ENCODE assay signal across 8 mouse cellular contexts in genomic region chr13:67173723-67174055, GRCm38 (mm10). TPM values are rescaled to one million over a fixed set of nuclear protein-coding genes. Genes with fewer than 3 reads are reported as not detected.
DNase-seq lines count a peak whose midpoint lies in the region; ATAC-seq and TF ChIP-seq lines count a peak whose summit lies in the region.

No protein-coding gene starts in this region.

- TF ChIP-seq EP300 in ES-Bruce4 (IDR thresholded peaks at IDR 0.05; ENCODE audit: insufficient read depth, low read depth, low read length), result no peak

- no peak overlapping the region for H3K27ac ChIP-seq in heart, embryonic 11.5 days (ENCODE audit: low read depth, low read length)
- H3K27ac ChIP-seq in ES-Bruce4 (ENCODE audit: insufficient read depth, low read length), result no peak overlapping the region
- H3K27ac ChIP-seq in forebrain, postnatal 0 days (ENCODE audit: low read depth, low read length), result no peak overlapping the region
- no peak overlapping the region for H3K27ac ChIP-seq in liver, embryonic 15.5 days (replicated peaks)

- H3K36me3 ChIP-seq in heart, embryonic 11.5 days (ENCODE audit: control insufficient read depth, insufficient read depth, low read length), result no peaks in the 10 kb centered on the region
- H3K36me3 ChIP-seq in ES-Bruce4 (ENCODE audit: control insufficient read depth, insufficient read depth, low read length, poor library complexity, severe bottlenecking), result no peaks in the 10 kb centered on the region; the same call in 1 of the 2 replicates
- H3K36me3 ChIP-seq in forebrain, postnatal 0 days (ENCODE audit: insufficient read depth), result peaks cover 5% of the 10 kb centered on the region; the same call in 1 of the 2 replicates
- 0 out of 2 replicates have a peak, but pooled peaks cover 4% of the 10 kb centered on the region for H3K36me3 ChIP-seq in liver, embryonic 15.5 days (replicated peaks)

- intact Hi-C loops in heart, postnatal 36 days (cut with DNase I), result loop anchor here (2.0 kb wide), 2 partner anchors 19 to 65 kb away; partner anchors contain the start of gene Gm28557

- ATAC-seq in heart, embryonic 11.5 days (replicated peaks; ENCODE audit: insufficient number of reproducible peaks, low FRiP score, low TSS enrichment), result no peak; the same call in 1 of the 2 replicates
- ATAC-seq in forebrain, postnatal 0 days, result no peak
- ATAC-seq in liver, embryonic 15.5 days (ENCODE audit: insufficient read depth), result no peak
- ATAC-seq in monocyte, adult 5-6 weeks (replicated peaks; ENCODE audit: insufficient number of reproducible peaks, low FRiP score, low TSS enrichment, poor library complexity, severe bottlenecking), result no peak

- TF ChIP-seq POLR2A in ES-Bruce4 (IDR thresholded peaks at IDR 0.05; ENCODE audit: insufficient read depth, low read length), result no peak

- DNase-seq in heart, postnatal 36 days, result no peak
- peak; percentile 14 for DNase-seq in forebrain, postnatal 0 days
- DNase-seq in cerebellum, postnatal 4 days (ENCODE audit: low spot score in 2 of 2), result no peak
- DNase-seq in cerebellum, adult 11-12 months, result no peak

- no peak for TF ChIP-seq CTCF in ES-Bruce4 (IDR thresholded peaks at IDR 0.05; ENCODE audit: low read depth, low read length)
- no peak for TF ChIP-seq CTCF in forebrain, postnatal 0 days (IDR thresholded peaks at IDR 0.05; ENCODE audit: low read depth)

- H3K4me3 ChIP-seq in heart, embryonic 11.5 days (ENCODE audit: low read depth, low read length), result peak overlapping the region; percentile 51
- H3K4me3 ChIP-seq in ES-Bruce4 (ENCODE audit: low read depth, low read length), result peak overlapping the region; percentile 80; the same call in 1 of the 2 replicates
- H3K4me3 ChIP-seq in forebrain, postnatal 0 days (ENCODE audit: low read depth, low read length), result peak overlapping the region; percentile 59
- peak overlapping the region; percentile 62 for H3K4me3 ChIP-seq in liver, embryonic 15.5 days (replicated peaks)

- peak overlapping the region; percentile 64 for H3K4me2 ChIP-seq in heart, embryonic 11.5 days
- H3K4me2 ChIP-seq in forebrain, postnatal 0 days (ENCODE audit: low read depth), result peak overlapping the region; percentile 59
- peak overlapping the region; percentile 65 for H3K4me2 ChIP-seq in liver, embryonic 15.5 days

- peak overlapping the region; percentile 61; the same call in 1 of the 2 replicates for H3K9ac ChIP-seq in heart, embryonic 11.5 days (ENCODE audit: low read depth, low read length)
- H3K9ac ChIP-seq in ES-Bruce4 (ENCODE audit: low read depth, poor library complexity, severe bottlenecking), result peak overlapping the region; percentile 33
- peak overlapping the region; percentile 58 for H3K9ac ChIP-seq in forebrain, postnatal 0 days
- no peak overlapping the region for H3K9ac ChIP-seq in liver, embryonic 15.5 days

- H3K4me1 ChIP-seq in heart, embryonic 11.5 days (ENCODE audit: control insufficient read depth, insufficient read depth, low read length), result no peaks in the 10 kb centered on the region
- no peaks in the 10 kb centered on the region for H3K4me1 ChIP-seq in ES-Bruce4 (ENCODE audit: control insufficient read depth, insufficient read depth, low read length)
- 0 out of 2 replicates have a peak, but pooled peaks cover 4% of the 10 kb centered on the region for H3K4me1 ChIP-seq in forebrain, postnatal 0 days (ENCODE audit: insufficient read depth)
- no peaks in the 10 kb centered on the region for H3K4me1 ChIP-seq in liver, embryonic 15.5 days (replicated peaks)

- 22% methylated on average over 5 of the region's 5 CpGs for WGBS in heart, embryonic 11.5 days (ENCODE audit: insufficient replicate concordance)
- 19% methylated on average over 5 of the region's 5 CpGs for WGBS in forebrain, postnatal 0 days
- 25% methylated on average over 5 of the region's 5 CpGs for WGBS in liver, embryonic 15.5 days (ENCODE audit: insufficient replicate concordance)

- H3K9me3 ChIP-seq in heart, embryonic 11.5 days (replicated peaks; ENCODE audit: control insufficient read depth, low read length), result no peaks in the 10 kb centered on the region
- H3K9me3 ChIP-seq in ES-Bruce4 (replicated peaks; ENCODE audit: control insufficient read depth, insufficient read depth, low read length, poor library complexity, severe bottlenecking), result no peaks in the 10 kb centered on the region
- no peaks in the 10 kb centered on the region for H3K9me3 ChIP-seq in forebrain, postnatal 0 days (ENCODE audit: low read length)
- H3K9me3 ChIP-seq in liver, embryonic 15.5 days (replicated peaks), result no peaks in the 10 kb centered on the region

- no peaks in the 10 kb centered on the region for H3K27me3 ChIP-seq in heart, embryonic 11.5 days (ENCODE audit: control insufficient read depth, insufficient read depth, low read length)
- H3K27me3 ChIP-seq in ES-Bruce4 (ENCODE audit: control insufficient read depth, insufficient read depth, low read length, poor library complexity, severe bottlenecking), result no peaks in the 10 kb centered on the region
- no peaks in the 10 kb centered on the region for H3K27me3 ChIP-seq in forebrain, postnatal 0 days (ENCODE audit: insufficient read depth, low read length)
- no peaks in the 10 kb centered on the region for H3K27me3 ChIP-seq in liver, embryonic 15.5 days

RNA-seq across cellular contexts. Expression of gene Rsl1, which starts 0.7 kb away (rescaled TPM):
- 3.6 and 4.0 TPM in 2 replicates for polyA plus RNA-seq in heart, embryonic 11.5 days (2014; fragmentation: Nextera tagmentation; extraction: Ambion mirVana)
- total RNA-seq in heart, postnatal 36 days (2021), result 1 to 10 TPM; 2.7 to 3.1 TPM
- polyA plus RNA-seq in ES-Bruce4 (2011; ENCODE audit: insufficient read depth, insufficient read length, low read depth, missing spikeins), result 7.3 and 8.5 TPM in 2 replicates
- 2.9 and 7.8 TPM in 2 replicates for total RNA-seq in forebrain, postnatal 0 days (2014; rRNA removed)
- polyA plus RNA-seq in forebrain, postnatal 0 days (2015; fragmentation: Nextera tagmentation; extraction: Ambion mirVana), result 2.9 and 3.3 TPM in 2 replicates
- polyA plus RNA-seq in liver, embryonic 15.5 days (2015; fragmentation: Nextera tagmentation; extraction: Ambion mirVana), result 1.0 and 1.2 TPM in 2 replicates
- total RNA-seq in monocyte, adult 5-6 weeks (2017), result 3.9 to 13.6 TPM (median 5.7 TPM) in 3 replicates

RNA-seq across cellular contexts. Expression of gene Zfp455, which starts 20.6 kb away (rescaled TPM):
- 0.73 and 1.6 TPM in 2 replicates for polyA plus RNA-seq in heart, embryonic 11.5 days (2014; fragmentation: Nextera tagmentation; extraction: Ambion mirVana)
- total RNA-seq in heart, postnatal 36 days (2021), result 1 to 10 TPM in 1 of 2 experiments, under 1 TPM in 1; 0.84 to 1.3 TPM
- 1.9 and 2.1 TPM in 2 replicates for polyA plus RNA-seq in ES-Bruce4 (2011; ENCODE audit: insufficient read depth, insufficient read length, low read depth, missing spikeins)
- total RNA-seq in forebrain, postnatal 0 days (2014; rRNA removed), result 2.5 and 3.2 TPM in 2 replicates
- polyA plus RNA-seq in forebrain, postnatal 0 days (2015; fragmentation: Nextera tagmentation; extraction: Ambion mirVana), result 0.67 and 1.2 TPM in 2 replicates
- 0.23 and 0.32 TPM in 2 replicates for polyA plus RNA-seq in liver, embryonic 15.5 days (2015; fragmentation: Nextera tagmentation; extraction: Ambion mirVana)
- 1.7 to 3.2 TPM (median 1.8 TPM) in 3 replicates for total RNA-seq in monocyte, adult 5-6 weeks (2017)

RNA-seq across cellular contexts. Expression of gene Zfp759, which starts 52.2 kb away (rescaled TPM):
- 1.7 and 1.8 TPM in 2 replicates for polyA plus RNA-seq in heart, embryonic 11.5 days (2014; fragmentation: Nextera tagmentation; extraction: Ambion mirVana)
- total RNA-seq in heart, postnatal 36 days (2021), result 1 to 10 TPM; 5.0 to 5.9 TPM
- 3.7 and 4.4 TPM in 2 replicates for polyA plus RNA-seq in ES-Bruce4 (2011; ENCODE audit: insufficient read depth, insufficient read length, low read depth, missing spikeins)
- 7.8 and 8.9 TPM in 2 replicates for total RNA-seq in forebrain, postnatal 0 days (2014; rRNA removed)
- 1.5 and 2.6 TPM in 2 replicates for polyA plus RNA-seq in forebrain, postnatal 0 days (2015; fragmentation: Nextera tagmentation; extraction: Ambion mirVana)
- polyA plus RNA-seq in liver, embryonic 15.5 days (2015; fragmentation: Nextera tagmentation; extraction: Ambion mirVana), result 0.40 and 0.44 TPM in 2 replicates
- total RNA-seq in monocyte, adult 5-6 weeks (2017), result 1.7 to 5.2 TPM (median 2.8 TPM) in 3 replicates

RNA-seq across cellular contexts. Expression of gene Rslcan18, which starts 57.6 kb away (rescaled TPM):
- polyA plus RNA-seq in heart, embryonic 11.5 days (2014; fragmentation: Nextera tagmentation; extraction: Ambion mirVana), result 0.37 and 0.87 TPM in 2 replicates
- 1 to 10 TPM in 1 of 2 experiments, under 1 TPM in 1; 0.95 to 1.1 TPM for total RNA-seq in heart, postnatal 36 days (2021)
- 0.31 and 0.76 TPM in 2 replicates for polyA plus RNA-seq in ES-Bruce4 (2011; ENCODE audit: insufficient read depth, insufficient read length, low read depth, missing spikeins)
- not detected in 2 replicates for total RNA-seq in forebrain, postnatal 0 days (2014; rRNA removed)
- polyA plus RNA-seq in forebrain, postnatal 0 days (2015; fragmentation: Nextera tagmentation; extraction: Ambion mirVana), result 0.08 TPM in 1 of 2 replicates, not detected in the other
- polyA plus RNA-seq in liver, embryonic 15.5 days (2015; fragmentation: Nextera tagmentation; extraction: Ambion mirVana), result 0.14 and 0.20 TPM in 2 replicates
- total RNA-seq in monocyte, adult 5-6 weeks (2017), result 0.19 TPM in 2 of 3 replicates, not detected in the other
